11 mouse cellular contexts compared by ENCODE assay signal in genomic region chr9:65745456-65745855, GRCm38 (mm10).
DNase-seq lines count a peak whose midpoint lies in the region; ATAC-seq and TF ChIP-seq lines count a peak whose summit lies in the region.
"Had no signal": no experiment of that assay in that cellular context is flagged by ENCODE, and none has a peak within 500 bp of the region (broad histone marks: within the 10 kb centered on the region; RNA-seq: fewer than 3 reads in every experiment).

No protein-coding gene starts in this region.

- no peaks in the 10 kb centered on the region for H3K36me3 ChIP-seq in kidney, adult 2 months (ENCODE audit: control insufficient read depth, insufficient read depth, low read length)
- H3K36me3 ChIP-seq in forebrain, embryonic 16.5 days (ENCODE audit: control insufficient read depth, insufficient read depth), result no peaks in the 10 kb centered on the region
- no peaks in the 10 kb centered on the region for H3K36me3 ChIP-seq in midbrain, embryonic 14.5 days (ENCODE audit: control insufficient read depth, insufficient read depth, low read length)
- H3K36me3 ChIP-seq in limb, embryonic 10.5 days, result 0 out of 2 replicates have a peak, but pooled peaks cover 6% of the 10 kb centered on the region

- no peaks in the 10 kb centered on the region for H3K27me3 ChIP-seq in kidney, adult 2 months (replicated peaks; ENCODE audit: control insufficient read depth, insufficient read depth, low read length)
- no peaks in the 10 kb centered on the region for H3K27me3 ChIP-seq in forebrain, embryonic 16.5 days (replicated peaks; ENCODE audit: control insufficient read depth, insufficient read depth, low read length)
- no peaks in the 10 kb centered on the region for H3K27me3 ChIP-seq in midbrain, embryonic 14.5 days (ENCODE audit: control insufficient read depth, insufficient read depth, low read length)
- no peaks in the 10 kb centered on the region for H3K27me3 ChIP-seq in limb, embryonic 10.5 days (ENCODE audit: low read depth, poor library complexity, severe bottlenecking)

- WGBS in kidney, adult 2 months, result 38% methylated on average over 5 of the region's 5 CpGs
- 58% methylated on average over 5 of the region's 5 CpGs for WGBS in forebrain, embryonic 16.5 days
- 57% methylated on average over 5 of the region's 5 CpGs for WGBS in midbrain, embryonic 14.5 days
- WGBS in limb, embryonic 10.5 days, result 80% methylated on average over 5 of the region's 5 CpGs

- peak; percentile 11 for DNase-seq in kidney, adult 2 months
- no peak for DNase-seq in kidney, adult 18-20 months
- DNase-seq in brain, embryonic 14.5 days (ENCODE audit: low read depth), result peak; percentile 27
- no peak for DNase-seq in midbrain, embryonic 14.5 days
- no peak for DNase-seq in limb, embryonic 10.5 days (ENCODE audit: low spot score)
- no peak for DNase-seq in urinary bladder, postnatal 14 days (ENCODE audit: low spot score)
- no peak for DNase-seq in spleen, adult 12 weeks (ENCODE audit: low spot score)
- DNase-seq: thymus, postnatal 14 days had no signal

- ATAC-seq in forebrain, embryonic 16.5 days, result no peak
- no peak for ATAC-seq in midbrain, embryonic 14.5 days (ENCODE audit: low FRiP score, low TSS enrichment)
- ATAC-seq: activated CD4-positive, CD25-positive, alpha-beta regulatory T cell, adult 4 months; lung, postnatal 0 days had no signal

- H3K9me3 ChIP-seq in forebrain, embryonic 16.5 days (ENCODE audit: control insufficient read depth, low read length), result no peaks in the 10 kb centered on the region
- H3K9me3 ChIP-seq in midbrain, embryonic 14.5 days (ENCODE audit: control insufficient read depth, low read length), result no peaks in the 10 kb centered on the region
- no peaks in the 10 kb centered on the region for H3K9me3 ChIP-seq in limb, embryonic 10.5 days (replicated peaks)

- no peak overlapping the region for H3K4me3 ChIP-seq in kidney, adult 2 months (ENCODE audit: insufficient read depth, low read depth, low read length)
- no peak overlapping the region for H3K4me3 ChIP-seq in forebrain, embryonic 16.5 days (replicated peaks; ENCODE audit: low read length)
- no peak overlapping the region for H3K4me3 ChIP-seq in midbrain, embryonic 14.5 days (replicated peaks; ENCODE audit: low read depth, low read length)
- H3K4me3 ChIP-seq in limb, embryonic 10.5 days, result no peak overlapping the region

- no peak for TF ChIP-seq CTCF in kidney, adult 2 months (conservative IDR thresholded peaks at IDR 0.05; ENCODE audit: insufficient read depth, insufficient read length, low read depth, low read length)
- TF ChIP-seq CTCF in brain, embryonic 14.5 days (IDR thresholded peaks at IDR 0.05; ENCODE audit: borderline replicate concordance, extremely low read depth, insufficient read depth, insufficient read length), result no peak

- no peak overlapping the region for H3K9ac ChIP-seq in forebrain, embryonic 16.5 days (replicated peaks; ENCODE audit: low read depth, low read length)
- H3K9ac ChIP-seq in midbrain, embryonic 14.5 days (replicated peaks; ENCODE audit: low read length), result peak overlapping the region; percentile 17; the same call in 1 of the 2 replicates

- H3K4me2 ChIP-seq in forebrain, embryonic 16.5 days (ENCODE audit: low read length), result no peak overlapping the region
- H3K4me2 ChIP-seq in midbrain, embryonic 14.5 days (ENCODE audit: low read length), result no peak overlapping the region

- no peak for TF ChIP-seq POLR2A in kidney, adult 2 months (IDR thresholded peaks at IDR 0.05; ENCODE audit: low read depth, low read length)
- TF ChIP-seq POLR2A in brain, embryonic 14.5 days (IDR thresholded peaks at IDR 0.05; ENCODE audit: borderline replicate concordance, extremely low read depth, insufficient read depth, insufficient read length, poor library complexity, severe bottlenecking), result no peak

- H3K27ac ChIP-seq in kidney, adult 2 months (ENCODE audit: insufficient read depth, low read depth, low read length), result 0 out of 2 replicates have a peak overlapping the region, but pooled peaks have one; percentile 3
- peak overlapping the region; percentile 72 for H3K27ac ChIP-seq in forebrain, embryonic 16.5 days (ENCODE audit: low read length)
- peak overlapping the region; percentile 90 for H3K27ac ChIP-seq in midbrain, embryonic 14.5 days (replicated peaks; ENCODE audit: low read depth, low read length)
- H3K27ac ChIP-seq in limb, embryonic 10.5 days, result no peak overlapping the region

- H3K4me1 ChIP-seq in kidney, adult 2 months (ENCODE audit: control insufficient read depth, insufficient read depth, low read length), result peaks cover 11% of the 10 kb centered on the region; the same call in 1 of the 2 replicates
- H3K4me1 ChIP-seq in forebrain, embryonic 16.5 days (replicated peaks; ENCODE audit: control insufficient read depth, insufficient read depth, low read length), result peaks cover 40% of the 10 kb centered on the region
- peaks cover 49% of the 10 kb centered on the region for H3K4me1 ChIP-seq in midbrain, embryonic 14.5 days (ENCODE audit: control insufficient read depth, insufficient read depth, low read length)
- peaks cover 44% of the 10 kb centered on the region for H3K4me1 ChIP-seq in limb, embryonic 10.5 days

Comparison
In these comparisons a context has a peak if more than half of its experiments do, and no peak if none do; other contexts are left out.
1. DNase-seq: peak in kidney, adult 2 months (single experiment) and brain, embryonic 14.5 days (single experiment); none in kidney, adult 18-20 months (single experiment), midbrain, embryonic 14.5 days (single experiment), limb, embryonic 10.5 days (single experiment), urinary bladder, postnatal 14 days (single experiment) and spleen, adult 12 weeks (single experiment).